Mouse (Mus musculus) large intestine, adult 2 months (tissue): ENCODE results near the gene Unc45a. TPM values are rescaled to one million over a fixed set of nuclear protein-coding genes. Genes with fewer than 3 reads are reported as not detected.

Experiments used
- DNase-seq: peaks from one replicate; pipeline ENCODE4 v3.0.0-alpha.2; 2012; ENCODE audit warnings: low read depth, low spot score
- WGBS: fragments of 180-500 bp; shearing (Covaris S2); methylation state at CpG from one replicate; pipeline ENCODE4 v1.1.7; 2018; 5-methylcytosine and 5-hydroxymethylcytosine counted together
- polyA plus RNA-seq: library from polyadenylated mRNA; depleted of rRNA; stranded (reverse); fragments of >200 nt; gene quantifications from 2 replicates; pipeline ENCODE4 v1.2.3, GENCODE M21; 2012; rRNA removed

Unc45a gene
- polyA plus RNA-seq = 44.8 and 64.9 TPM in 2 replicates

- WGBS = 2% methylated on average over 11 of the region's 11 CpGs
- DNase-seq = peak; percentile 48
Measured at GRCm38 (mm10) chr7:80340793-80341192, at the start of gene Unc45a. Unc45a (minus strand) TSS chr7:80341005.

GRCm38 (mm10) chr7:80387633-80388543 lies 47.1 kb upstream of the Unc45a start, which contains the start of gene Fes:
Fes (minus strand) TSS chr7:80387946.
- DNase-seq = no peak
- WGBS = 19% methylated on average over 33 of the region's 33 CpGs

GRCm38 (mm10) chr7:80387033-80387632 lies 46.3 kb upstream of the Unc45a start:
- no peak for DNase-seq
- 27% methylated on average over 17 of the region's 17 CpGs for WGBS

- WGBS = 19% methylated on average over 18 of the region's 18 CpGs
- no peak for DNase-seq
Measured at GRCm38 (mm10) chr7:80386235-80386930, 45.6 kb upstream of the Unc45a start.

GRCm38 (mm10) chr7:80382919-80383318 lies 42.1 kb upstream of the Unc45a start:
- DNase-seq = no peak
- WGBS = 81% methylated on average over 11 of the region's 11 CpGs

- DNase-seq = no peak
- WGBS = 61% methylated on average over 13 of the region's 13 CpGs
Measured at GRCm38 (mm10) chr7:80379531-80379930, 38.7 kb upstream of the Unc45a start.

- DNase-seq = no peak
- 32% methylated on average over 6 of the region's 6 CpGs for WGBS
Measured at GRCm38 (mm10) chr7:80377471-80377870, 36.7 kb upstream of the Unc45a start.

- DNase-seq = no peak
- 79% methylated on average over 10 of the region's 10 CpGs for WGBS
Measured at GRCm38 (mm10) chr7:80376192-80376591, 35.4 kb upstream of the Unc45a start.

- WGBS = 60% methylated on average over 9 of the region's 9 CpGs
Measured at GRCm38 (mm10) chr7:80375376-80376039, 34.7 kb upstream of the Unc45a start.

GRCm38 (mm10) chr7:80374733-80375132 lies 33.9 kb upstream of the Unc45a start:
- no peak for DNase-seq
- WGBS = 91% methylated on average over 3 of the region's 3 CpGs

More at GRCm38 (mm10) chr7:80375376-80376039, 34.7 kb upstream of the Unc45a start:
- DNase-seq = no peak

GRCm38 (mm10) chr7:80374280-80374679 lies 33.5 kb upstream of the Unc45a start:
- WGBS = 40% methylated on average over 3 of the region's 3 CpGs
- no peak for DNase-seq

GRCm38 (mm10) chr7:80373850-80374249 lies 33.0 kb upstream of the Unc45a start:
- WGBS = 77% methylated on average over 12 of the region's 12 CpGs
- no peak for DNase-seq

- no peak for DNase-seq
- WGBS = 74% methylated on average over 4 of the region's 4 CpGs
Measured at GRCm38 (mm10) chr7:80373352-80373751, 32.5 kb upstream of the Unc45a start.

- no peak for DNase-seq
- WGBS = 71% methylated on average over 2 of the region's 2 CpGs
Measured at GRCm38 (mm10) chr7:80372667-80373066, 31.9 kb upstream of the Unc45a start.

GRCm38 (mm10) chr7:80372166-80372565 lies 31.4 kb upstream of the Unc45a start:
- 87% methylated on average over 3 of the region's 3 CpGs for WGBS
- no peak for DNase-seq

- no peak for DNase-seq
- WGBS = under 1% methylated on average over 86 of the region's 86 CpGs
Measured at GRCm38 (mm10) chr7:80371041-80371751, 30.4 kb upstream of the Unc45a start, which contains the start of gene Man2a2. Man2a2 (minus strand) TSS chr7:80371375.

GRCm38 (mm10) chr7:80370649-80371040 lies 29.8 kb upstream of the Unc45a start:
- DNase-seq = no peak
- 0% methylated on average over 28 of the region's 31 CpGs for WGBS

GRCm38 (mm10) chr7:80369967-80370431 lies 29.2 kb upstream of the Unc45a start:
- DNase-seq = no peak
- 44% methylated on average over 4 of the region's 4 CpGs for WGBS

- WGBS = 70% methylated on average over 5 of the region's 5 CpGs
Measured at GRCm38 (mm10) chr7:80369461-80369860, 28.7 kb upstream of the Unc45a start.

More at GRCm38 (mm10) chr7:80369461-80369860, 28.7 kb upstream of the Unc45a start:
- no peak for DNase-seq
